Mouse (Mus musculus): ENCODE results near the gene Sox4.

Sox4 gene

DNA sequence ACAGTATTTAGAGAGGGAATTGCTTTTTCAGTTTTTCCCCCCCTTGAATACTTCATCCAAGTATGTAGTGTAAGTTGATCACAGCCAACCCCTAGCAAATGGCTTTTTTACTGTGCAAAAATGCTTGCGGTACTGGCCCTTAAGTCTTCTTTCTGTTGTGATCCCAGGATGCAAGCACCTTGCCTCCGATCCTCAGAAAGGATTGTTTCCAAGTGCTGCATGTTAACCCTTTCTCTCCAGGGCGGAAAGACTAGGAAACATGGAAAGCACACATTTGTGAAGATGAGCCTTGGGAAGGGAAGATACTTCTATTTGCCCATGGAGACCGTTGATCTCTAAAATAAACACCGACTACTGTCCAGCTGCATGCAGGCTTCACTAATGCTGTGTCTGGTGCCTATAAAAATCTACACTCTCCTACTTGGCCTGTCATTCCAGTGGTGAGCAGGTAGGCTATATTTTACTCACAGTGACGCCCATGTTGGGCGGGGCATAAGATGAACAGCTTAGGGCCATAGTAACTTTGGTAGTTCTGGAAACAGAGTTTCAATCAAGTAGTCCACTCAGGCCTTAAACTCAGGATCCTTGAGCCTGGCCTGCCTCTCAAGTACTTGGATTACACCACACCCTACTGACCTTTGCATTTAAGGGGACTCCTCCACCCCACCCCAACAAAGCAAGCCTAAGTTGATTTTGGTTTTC lies 5.6 kb downstream of the Sox4 start:
- DNase-seq (ENCODE audit: extremely low spot score, low read depth, low spot score): no peak

- no peak for DNase-seq (ENCODE audit: extremely low spot score, low read depth, low spot score)
These were observed 6.9 kb downstream of the Sox4 start for GRCm38 (mm10) chr13:28946565-28947135.

DNA sequence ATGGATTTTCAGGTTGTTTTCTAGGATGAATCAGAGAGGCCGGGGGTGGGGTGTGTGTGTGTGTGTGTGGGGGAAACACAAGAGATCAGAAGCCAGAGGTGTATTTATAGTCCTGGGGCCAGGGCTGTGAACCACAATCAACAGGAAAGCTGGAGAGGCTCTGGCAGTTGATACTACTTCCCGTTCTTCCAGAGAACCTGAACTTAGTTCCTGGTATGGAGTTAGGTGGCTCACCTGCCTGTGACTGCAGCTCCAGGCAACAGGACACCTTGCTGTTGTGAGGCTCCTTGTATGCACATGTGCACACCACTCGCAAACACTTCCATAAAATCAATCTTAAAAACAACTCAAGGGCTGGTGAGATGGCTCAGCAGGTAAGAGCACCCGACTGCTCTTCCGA lies 7.8 kb downstream of the Sox4 start:
- DNase-seq (ENCODE audit: extremely low spot score, low read depth, low spot score): no peak

DNA sequence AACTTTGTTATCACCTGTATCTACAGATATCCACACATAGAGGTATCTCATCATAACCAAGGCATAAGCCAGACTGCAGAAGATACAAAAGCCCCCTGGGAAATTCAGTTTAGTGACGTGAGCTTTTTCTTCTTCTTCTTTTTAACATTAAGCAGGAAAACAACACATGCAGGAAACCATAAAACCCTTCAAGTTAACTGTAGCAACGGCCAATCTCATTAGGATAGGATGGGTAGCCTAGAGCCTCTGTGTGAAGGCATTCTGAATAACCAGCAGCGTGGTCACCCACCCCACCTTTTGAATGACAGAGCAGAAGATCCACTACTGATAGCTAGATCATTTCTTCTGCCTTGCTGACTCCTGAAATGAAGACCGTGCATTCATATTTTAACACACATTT lies 10.6 kb downstream of the Sox4 start:
- no peak for DNase-seq (ENCODE audit: extremely low spot score, low read depth, low spot score)

GRCm38 (mm10) chr13:28941983-28942630 lies 11.4 kb downstream of the Sox4 start:
- DNase-seq (ENCODE audit: extremely low spot score, low read depth, low spot score): no peak

GRCm38 (mm10) chr13:28933375-28933774 lies 20.1 kb downstream of the Sox4 start:
- no peak for DNase-seq (ENCODE audit: extremely low spot score, low read depth, low spot score)

GRCm38 (mm10) chr13:28931776-28932175 lies 21.7 kb downstream of the Sox4 start:
- DNase-seq (ENCODE audit: extremely low spot score, low read depth, low spot score): no peak

GRCm38 (mm10) chr13:28931266-28931665 lies 22.2 kb downstream of the Sox4 start:
- DNase-seq (ENCODE audit: extremely low spot score, low read depth, low spot score): no peak

GRCm38 (mm10) chr13:28930364-28930763 lies 23.1 kb downstream of the Sox4 start:
- no peak for DNase-seq (ENCODE audit: extremely low spot score, low read depth, low spot score)

DNA sequence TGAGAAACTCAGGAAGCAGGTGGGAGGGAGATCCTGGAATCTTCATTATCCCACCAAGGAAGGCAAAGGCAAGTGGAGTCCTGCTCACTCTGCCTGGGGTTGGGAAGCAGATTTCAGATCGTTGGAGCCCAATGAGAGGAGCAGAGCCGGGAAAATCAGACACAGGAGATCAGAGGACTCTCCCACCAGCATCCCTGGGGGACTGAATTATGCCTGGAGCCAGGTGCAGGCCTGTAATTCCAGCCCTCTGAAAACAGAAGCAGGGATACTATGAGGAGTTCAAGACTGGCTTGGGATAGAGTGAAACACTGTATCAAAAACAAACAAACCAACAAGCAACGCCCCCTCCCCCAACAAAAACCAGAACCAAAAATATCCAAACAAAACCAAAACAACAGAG lies 23.6 kb downstream of the Sox4 start:
- DNase-seq (ENCODE audit: extremely low spot score, low read depth, low spot score): no peak

DNA sequence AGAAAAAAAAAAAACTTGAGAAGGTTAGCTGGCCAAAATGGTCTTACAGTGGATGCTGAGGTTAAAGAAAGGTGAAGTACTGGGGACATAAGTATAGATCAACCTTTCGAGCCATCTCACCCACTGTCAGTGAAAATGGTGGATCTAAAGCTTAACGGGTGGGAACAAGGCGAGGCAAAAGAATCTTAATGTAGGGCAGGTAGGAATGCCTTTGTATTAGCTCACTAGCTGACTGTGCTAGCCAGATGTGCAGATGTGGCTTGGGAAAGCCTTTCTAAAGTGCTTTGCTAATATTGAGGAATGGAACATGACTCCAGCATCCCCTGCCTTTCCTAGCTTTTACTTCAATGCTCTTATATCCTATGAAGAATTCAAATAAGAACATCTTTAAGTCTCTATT lies 30.4 kb downstream of the Sox4 start:
- DNase-seq (ENCODE audit: extremely low spot score, low read depth, low spot score): no peak

DNA sequence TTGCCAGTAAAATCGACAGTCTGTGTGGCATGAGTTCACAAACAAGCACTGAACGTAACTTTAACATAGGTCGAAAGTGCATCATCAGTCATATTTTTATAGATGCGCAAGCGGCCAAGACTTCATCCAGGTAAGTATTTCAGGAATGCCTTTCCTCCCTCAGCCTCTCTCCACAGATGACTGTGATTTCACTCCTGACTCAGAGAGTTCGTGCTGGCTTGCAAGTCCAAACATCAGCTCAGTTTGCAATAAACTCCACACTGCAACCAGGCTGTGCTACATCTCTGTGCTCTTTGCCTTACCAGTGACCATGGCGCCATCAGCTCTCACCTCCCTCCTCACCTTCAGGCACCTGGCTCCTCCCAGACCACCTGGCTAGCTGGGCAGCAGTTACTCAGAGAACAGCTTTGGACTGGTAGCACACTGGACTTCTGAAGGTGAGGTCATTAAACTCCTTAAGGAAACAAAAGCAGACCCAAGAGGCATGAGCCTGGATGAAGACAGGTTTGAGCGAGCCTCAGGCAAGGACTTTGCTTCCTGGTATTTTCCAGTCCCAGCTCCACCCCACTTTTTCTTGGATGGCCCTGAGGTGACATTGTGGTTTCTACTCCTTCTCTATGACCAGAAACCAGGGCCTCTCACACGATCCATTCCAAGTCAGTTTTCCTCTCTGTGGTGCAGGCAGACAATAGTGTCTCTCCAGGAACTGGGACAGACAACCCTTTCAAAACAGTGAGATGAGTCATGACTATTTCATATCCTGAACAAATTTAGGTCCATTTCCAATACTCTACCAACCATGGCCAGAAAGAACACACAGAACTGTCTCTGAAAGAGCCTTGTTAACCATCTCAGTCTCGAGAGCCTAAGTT lies 35.9 kb downstream of the Sox4 start:
- no peak for DNase-seq (ENCODE audit: extremely low spot score, low read depth, low spot score)

DNA sequence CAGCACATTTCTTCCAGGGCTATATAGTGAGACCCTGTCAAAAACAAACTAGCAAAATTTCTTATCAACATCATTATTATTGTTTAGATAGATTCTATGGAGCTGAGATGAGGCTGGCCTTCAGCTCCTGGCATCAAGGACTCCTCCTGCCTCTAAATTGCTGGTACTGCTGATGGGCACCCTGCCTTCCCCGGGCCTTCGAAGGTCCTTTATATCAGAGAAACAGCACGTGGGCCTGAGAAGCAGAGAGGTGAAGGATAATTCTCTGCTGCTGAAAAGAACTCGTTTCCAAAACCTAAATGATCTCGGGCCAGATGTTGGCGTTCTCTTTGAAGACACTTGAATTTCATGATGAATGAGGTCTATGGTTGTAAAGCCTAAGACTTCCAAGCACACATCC lies 39.9 kb downstream of the Sox4 start:
- DNase-seq (ENCODE audit: extremely low spot score, low read depth, low spot score): no peak

- DNase-seq (ENCODE audit: extremely low spot score, low read depth, low spot score): no peak
These were observed 46.5 kb downstream of the Sox4 start for GRCm38 (mm10) chr13:28906981-28907380.
